ENCODE assay signal across 25 mouse cellular contexts in genomic region chr2:70260646-70261195, GRCm38 (mm10).
DNase-seq lines count a peak whose midpoint lies in the region; ATAC-seq lines count a peak whose summit lies in the region.
"Had no signal": no experiment of that assay in that cellular context is flagged by ENCODE, and none has a peak within 500 bp of the region (broad histone marks: within the 10 kb centered on the region; RNA-seq: fewer than 3 reads in every experiment).

No protein-coding gene starts in this region.

- H3K9ac ChIP-seq in forebrain, embryonic 13.5 days, result no peak overlapping the region
- H3K9ac ChIP-seq: heart, embryonic 12.5 days; kidney, embryonic 15.5 days; limb, embryonic 12.5 days; neural tube, embryonic 13.5 days had no signal

- H3K27me3 ChIP-seq in forebrain, embryonic 10.5 days (ENCODE audit: poor library complexity, severe bottlenecking), result no peaks in the 10 kb centered on the region
- 0 out of 2 replicates have a peak, but pooled peaks cover 2% of the 10 kb centered on the region for H3K27me3 ChIP-seq in forebrain, embryonic 13.5 days
- H3K27me3 ChIP-seq: heart, embryonic 12.5 days; neural tube, embryonic 13.5 days had no signal

- H3K9me3 ChIP-seq in forebrain, embryonic 10.5 days, result no peaks in the 10 kb centered on the region
- H3K9me3 ChIP-seq in forebrain, embryonic 13.5 days (replicated peaks), result no peaks in the 10 kb centered on the region
- H3K9me3 ChIP-seq: heart, embryonic 12.5 days; kidney, embryonic 15.5 days; limb, embryonic 12.5 days; midbrain, embryonic 10.5 days; neural tube, embryonic 13.5 days had no signal

- H3K4me1 ChIP-seq in forebrain, embryonic 10.5 days, result peaks cover 37% of the 10 kb centered on the region
- peaks cover 32% of the 10 kb centered on the region for H3K4me1 ChIP-seq in forebrain, embryonic 13.5 days

- WGBS in forebrain, embryonic 10.5 days, result 59% methylated on average over 2 of the region's 2 CpGs
- WGBS in forebrain, embryonic 13.5 days, result 16% methylated on average over 2 of the region's 2 CpGs

- H3K36me3 ChIP-seq in forebrain, embryonic 10.5 days (replicated peaks), result no peaks in the 10 kb centered on the region
- no peaks in the 10 kb centered on the region for H3K36me3 ChIP-seq in forebrain, embryonic 13.5 days (ENCODE audit: poor library complexity, severe bottlenecking)
- H3K36me3 ChIP-seq: heart, embryonic 12.5 days; kidney, embryonic 15.5 days; limb, embryonic 12.5 days; midbrain, embryonic 10.5 days; neural tube, embryonic 13.5 days had no signal

- ATAC-seq in forebrain, embryonic 13.5 days, result peak; percentile 66; the same call in 1 of the 2 replicates

- H3K4me2 ChIP-seq in forebrain, embryonic 13.5 days, result 0 out of 2 replicates have a peak overlapping the region, but pooled peaks have one; percentile 3
- H3K4me2 ChIP-seq: heart, embryonic 12.5 days; kidney, embryonic 15.5 days; limb, embryonic 12.5 days; liver, embryonic 11.5 days; neural tube, embryonic 13.5 days had no signal

- peak; percentile 5 for DNase-seq in lung, postnatal 25 days (ENCODE audit: low spot score)
- DNase-seq in lung, postnatal 10 days, result no peak
- DNase-seq in forebrain, embryonic 10.5 days (ENCODE audit: extremely low spot score, low spot score), result peak; percentile 21
- peak; percentile 4 for DNase-seq in induced T-regulatory cell, adult 2 months (ENCODE audit: low read depth)
- no peak for DNase-seq in ovary, postnatal 10 days (ENCODE audit: low spot score)
- DNase-seq in embryo, embryonic 11 days, result no peak
- DNase-seq: adrenal gland, postnatal 14 days; B cell, adult 2 months; cerebellum, adult 11-12 months; cerebellum, postnatal 10 days; gastrocnemius, adult 2 months; gastrocnemius, postnatal 36 days; heart, adult 18-20 months; kidney, adult 18-20 months; kidney, postnatal 25 days; thymus, adult 2 months; thymus, postnatal 36 days had no signal

- H3K4me3 ChIP-seq in forebrain, embryonic 10.5 days, result no peak overlapping the region
- no peak overlapping the region for H3K4me3 ChIP-seq in forebrain, embryonic 13.5 days
- H3K4me3 ChIP-seq: gastrocnemius, adult 2 months; heart, embryonic 12.5 days; kidney, embryonic 15.5 days; limb, embryonic 12.5 days; midbrain, embryonic 10.5 days; myocyte; neural tube, embryonic 13.5 days had no signal

- peak overlapping the region; percentile 60; the same call in 1 of the 2 replicates for H3K27ac ChIP-seq in forebrain, embryonic 10.5 days
- H3K27ac ChIP-seq in forebrain, embryonic 13.5 days, result peak overlapping the region; percentile 31; the same call in 1 of the 2 replicates
- H3K27ac ChIP-seq: gastrocnemius, adult 2 months; kidney, embryonic 15.5 days; limb, embryonic 12.5 days; midbrain, embryonic 10.5 days; neural tube, embryonic 13.5 days had no signal

Comparison
In these comparisons a context has a peak if more than half of its experiments do, and no peak if none do; other contexts are left out.
1. DNase-seq: peak in lung, postnatal 25 days (single experiment), forebrain, embryonic 10.5 days (single experiment) and induced T-regulatory cell, adult 2 months (single experiment); none in lung, postnatal 10 days (single experiment), ovary, postnatal 10 days (single experiment) and embryo, embryonic 11 days (single experiment).